Mouse (Mus musculus) G1E-ER4 (cell line): ENCODE measurements around the gene Kcnq1. TPM values are rescaled to one million over a fixed set of nuclear protein-coding genes. Genes with fewer than 3 reads are reported as not detected.

Source experiments
- GATA1 ChIP-seq: IDR thresholded peaks from one replicate; pipeline ENCODE4 v1.8.0; 2012; ENCODE audit warnings: low read length, inconsistent platforms
- polyA plus RNA-seq: library from polyadenylated mRNA; stranded (reverse); fragments of >175 nt; gene quantifications from 2 replicates; pipeline ENCODE4 v1.2.3, GENCODE M21; 2012

Gene Kcnq1
- polyA plus RNA-seq, 1 experiment = not detected

DNA sequence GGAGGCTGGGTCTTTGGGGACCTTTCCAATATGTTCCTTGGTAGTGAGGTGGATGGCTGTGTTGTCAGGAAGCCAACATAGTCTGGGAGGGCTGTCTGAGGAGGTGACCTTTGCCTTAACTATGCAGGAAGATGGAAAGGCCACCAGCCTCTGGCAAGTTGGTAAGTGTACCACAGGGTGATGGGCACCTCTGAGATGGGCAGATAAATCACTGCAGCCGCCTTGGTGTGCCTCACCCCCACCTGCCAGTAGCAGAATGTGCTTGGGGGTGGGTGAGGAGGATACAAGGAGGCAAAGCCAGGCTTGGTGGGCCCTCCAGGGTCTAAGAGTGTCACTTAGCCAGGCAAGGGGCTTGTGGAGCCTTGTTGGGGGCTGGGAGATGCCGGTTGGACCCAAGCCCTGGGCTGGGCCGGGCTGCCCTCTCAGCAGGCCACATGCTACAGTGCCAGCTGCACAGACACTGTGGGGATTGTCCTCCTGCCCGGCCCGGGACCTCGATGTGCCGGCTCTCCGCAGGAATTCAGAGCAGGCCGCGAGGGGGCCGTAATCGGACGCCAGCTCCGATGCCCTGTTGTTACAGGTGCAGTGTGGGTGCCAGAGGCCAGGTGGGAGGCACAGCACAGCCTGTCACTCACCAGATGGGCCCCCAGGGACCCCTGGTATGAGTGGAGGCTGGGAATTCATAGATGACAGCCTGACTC lies 223.1 kb downstream of the Kcnq1 start:
- no peak for TF ChIP-seq GATA1

DNA sequence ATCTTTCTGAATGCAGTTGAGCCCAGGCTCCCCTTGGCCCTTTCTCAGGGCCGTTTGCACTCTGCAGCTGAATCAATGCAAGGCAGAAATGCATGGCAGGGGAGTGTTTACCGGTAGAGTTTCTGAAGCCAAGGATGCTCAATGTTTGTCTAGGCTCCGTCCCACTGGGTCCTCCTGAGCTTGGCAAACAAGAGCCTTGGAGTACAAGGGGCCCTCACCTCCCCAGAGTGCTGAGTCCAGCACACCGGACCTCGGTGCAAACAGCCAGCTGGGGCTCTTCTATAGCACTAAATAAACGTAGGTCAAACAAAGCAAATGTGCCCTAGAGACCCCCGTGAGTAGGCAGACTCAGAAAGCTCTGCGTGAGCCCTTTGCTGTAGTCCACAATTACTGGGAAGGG lies 226.9 kb downstream of the Kcnq1 start:
- no peak for TF ChIP-seq GATA1

DNA sequence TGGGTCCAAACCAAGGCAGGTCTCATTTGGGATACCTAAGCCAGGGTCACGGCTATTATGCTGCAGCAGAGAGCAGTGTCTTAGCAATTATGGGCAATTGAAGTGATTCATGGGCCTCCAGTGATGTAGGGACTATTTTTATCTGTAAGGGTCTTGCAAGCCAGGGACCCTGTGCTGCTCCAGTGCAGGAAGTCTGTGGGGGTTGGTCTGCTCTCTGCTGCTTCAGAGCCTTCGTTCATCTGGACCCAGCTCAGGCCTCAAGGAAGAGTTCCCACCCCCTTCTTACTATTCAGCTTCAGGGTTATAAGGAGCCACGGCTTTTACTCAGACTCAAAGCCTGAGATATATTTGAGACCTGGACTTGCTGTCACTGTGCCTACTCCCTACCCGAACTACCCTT lies 227.4 kb downstream of the Kcnq1 start:
- TF ChIP-seq GATA1 = no peak

DNA sequence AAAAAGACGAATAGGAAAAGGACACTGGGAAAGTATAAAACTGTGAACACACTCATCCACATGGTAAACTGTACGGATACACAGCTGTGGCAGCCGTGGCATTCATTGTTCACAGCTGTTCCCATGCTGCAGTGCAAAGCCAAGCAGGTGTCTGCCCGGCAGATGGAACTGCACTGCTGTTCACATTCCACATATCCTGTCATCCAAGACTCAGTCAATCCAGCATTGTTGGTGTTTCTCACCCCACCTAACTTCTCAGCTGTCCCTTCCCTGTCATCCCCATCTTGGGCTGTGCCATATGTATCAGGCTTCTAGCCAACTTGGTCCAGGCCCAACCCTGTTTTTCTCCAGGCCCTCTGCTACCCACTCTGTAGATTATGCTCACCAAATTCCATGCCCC lies 232.5 kb downstream of the Kcnq1 start:
- no peak for TF ChIP-seq GATA1

DNA sequence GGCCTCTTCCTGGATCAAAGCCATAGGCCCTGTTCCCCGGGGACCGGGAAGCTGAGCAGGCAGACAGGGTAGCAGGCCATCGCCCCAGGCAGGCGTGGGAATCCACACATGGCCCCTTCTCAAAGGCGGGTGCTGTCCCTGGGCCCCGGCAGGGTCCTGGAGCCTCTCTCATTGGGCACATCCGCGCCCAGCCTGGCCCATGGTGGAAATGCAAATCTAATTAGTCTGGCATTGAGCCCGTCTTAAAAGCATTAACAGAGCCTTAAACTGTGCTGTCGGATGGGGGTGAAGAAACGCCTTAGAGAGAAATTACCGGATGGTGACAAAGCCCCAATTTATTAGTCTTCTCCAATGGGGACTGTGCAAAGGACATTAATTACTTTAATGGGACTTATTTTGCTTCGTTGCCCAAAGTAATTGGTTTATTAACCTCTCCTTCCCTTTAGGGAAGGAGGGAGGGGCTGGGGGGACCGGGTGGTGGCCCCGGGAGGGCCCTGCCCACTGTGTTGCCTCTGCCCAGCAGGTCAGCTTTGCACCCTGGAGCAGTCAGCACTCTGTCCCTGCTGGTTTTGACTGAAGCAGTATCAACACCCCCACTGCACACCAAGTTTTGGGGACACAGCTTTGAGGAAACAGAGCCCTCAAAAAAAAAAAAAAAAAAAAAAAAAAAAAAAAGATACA lies 234.6 kb downstream of the Kcnq1 start:
- no peak for TF ChIP-seq GATA1

DNA sequence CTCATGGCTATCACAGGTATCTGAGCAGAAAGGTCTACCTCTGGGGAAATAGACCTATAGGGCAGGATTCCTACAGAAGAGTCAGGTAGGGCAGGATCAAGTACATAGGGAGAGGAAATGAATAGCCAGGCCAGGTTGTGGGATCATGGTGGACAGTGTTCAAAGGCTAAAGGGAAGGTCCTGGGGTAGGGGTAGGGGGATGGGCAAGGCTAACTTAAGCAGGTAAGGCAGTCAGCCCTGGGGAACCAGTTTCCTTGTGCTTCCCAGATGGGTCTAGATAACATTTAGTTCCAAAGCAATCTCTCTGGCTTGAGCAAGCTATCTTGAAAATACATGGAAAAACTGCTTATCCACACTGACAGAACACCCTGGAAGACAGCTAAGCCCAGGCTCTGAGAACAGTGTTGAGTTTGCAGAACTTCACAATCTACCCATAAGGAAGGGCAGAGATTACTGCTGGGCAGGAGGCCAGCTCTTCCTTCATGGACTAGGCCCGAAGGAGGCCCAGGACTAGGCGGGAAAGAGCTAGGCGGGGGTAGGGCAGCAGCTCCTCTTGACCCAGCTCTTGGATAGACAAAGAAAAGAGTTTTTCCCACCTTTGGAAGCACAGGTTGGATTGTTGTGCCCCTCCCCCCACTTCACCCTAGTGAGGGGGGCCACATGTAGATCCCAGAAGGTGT lies 235.3 kb downstream of the Kcnq1 start:
- TF ChIP-seq GATA1 = no peak

DNA sequence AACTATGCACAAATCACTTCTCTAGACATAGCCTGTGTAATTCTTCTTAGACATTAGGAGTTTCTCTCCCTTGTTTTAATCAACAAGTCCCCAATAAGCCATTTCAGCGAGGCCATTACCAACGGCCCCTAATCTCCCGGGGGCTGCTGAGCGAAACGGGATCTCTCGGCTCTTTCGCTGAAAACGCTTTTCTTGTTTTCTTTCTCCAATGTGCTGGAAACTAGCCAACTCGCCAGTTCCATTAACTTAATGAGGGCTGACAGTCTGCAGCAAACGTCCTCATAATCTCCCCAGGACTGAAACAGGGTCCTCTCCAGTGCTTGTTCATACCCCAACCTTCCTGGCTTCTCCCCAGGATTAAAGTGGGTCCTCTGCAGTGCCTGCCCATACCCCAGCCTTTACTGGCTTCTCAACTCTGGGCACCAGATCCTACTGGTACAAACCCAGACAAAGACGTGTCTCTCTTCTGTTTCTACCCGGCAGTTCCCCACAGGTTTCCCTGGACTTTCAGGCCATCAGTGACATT lies 237.7 kb downstream of the Kcnq1 start:
- TF ChIP-seq GATA1 = no peak

DNA sequence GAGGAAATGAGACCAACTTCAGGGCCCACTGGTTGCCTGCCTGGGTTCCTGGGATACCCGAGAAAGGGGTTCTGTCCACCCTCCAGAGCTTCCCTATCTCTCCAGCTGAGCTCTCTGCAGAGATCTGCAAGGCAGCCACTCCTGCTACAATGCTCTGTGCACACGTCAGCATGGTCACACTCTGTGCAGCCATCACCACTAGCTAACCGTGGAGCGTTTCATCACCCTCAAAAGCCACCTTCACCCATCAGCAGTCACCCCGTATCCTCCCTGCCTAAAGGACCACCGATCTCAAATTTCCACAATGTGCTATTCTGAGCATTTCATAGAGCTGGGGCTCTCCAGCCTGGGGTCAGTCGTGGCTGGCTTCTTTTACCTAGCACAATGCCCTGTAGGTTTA lies 243.1 kb downstream of the Kcnq1 start:
- no peak for TF ChIP-seq GATA1

DNA sequence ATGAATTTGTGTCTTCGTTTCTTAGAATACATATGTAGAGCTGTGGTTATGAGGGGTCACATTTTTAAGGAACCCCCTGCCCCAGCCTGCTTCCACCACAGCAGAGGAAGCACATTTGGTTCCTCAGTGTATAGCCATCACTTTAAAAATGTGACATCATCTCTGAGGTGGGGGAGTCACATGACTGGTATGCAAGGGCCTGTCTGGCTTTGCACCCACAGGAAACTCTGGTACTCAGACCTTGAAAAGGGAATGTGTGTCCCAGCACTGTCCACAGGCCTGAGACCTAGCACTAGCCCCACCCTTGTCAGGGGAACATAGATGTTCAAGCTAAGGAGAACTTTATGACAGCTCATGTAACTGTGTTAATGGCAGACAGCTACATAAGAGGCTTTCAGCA lies 243.7 kb downstream of the Kcnq1 start:
- TF ChIP-seq GATA1 = no peak

DNA sequence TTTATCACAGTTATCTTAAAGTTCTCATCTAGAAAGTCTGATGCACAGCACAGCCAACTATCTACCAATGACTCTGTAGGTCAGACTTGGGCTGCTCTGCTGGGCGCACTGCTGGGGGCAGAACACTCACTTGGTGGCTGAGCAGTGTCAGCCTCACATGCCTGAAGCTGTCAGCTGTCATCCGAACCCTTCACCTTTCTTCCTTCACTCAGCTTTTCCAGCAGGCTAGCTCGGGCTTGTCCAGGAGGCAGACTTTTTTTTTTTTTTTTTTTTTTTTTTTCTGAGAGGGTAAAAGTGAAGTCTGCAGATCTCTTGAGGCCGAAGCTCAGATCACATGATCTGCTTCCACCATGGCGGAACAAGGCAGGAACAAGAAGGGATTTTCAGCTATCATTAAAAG lies 249.7 kb downstream of the Kcnq1 start:
- no peak for TF ChIP-seq GATA1

DNA sequence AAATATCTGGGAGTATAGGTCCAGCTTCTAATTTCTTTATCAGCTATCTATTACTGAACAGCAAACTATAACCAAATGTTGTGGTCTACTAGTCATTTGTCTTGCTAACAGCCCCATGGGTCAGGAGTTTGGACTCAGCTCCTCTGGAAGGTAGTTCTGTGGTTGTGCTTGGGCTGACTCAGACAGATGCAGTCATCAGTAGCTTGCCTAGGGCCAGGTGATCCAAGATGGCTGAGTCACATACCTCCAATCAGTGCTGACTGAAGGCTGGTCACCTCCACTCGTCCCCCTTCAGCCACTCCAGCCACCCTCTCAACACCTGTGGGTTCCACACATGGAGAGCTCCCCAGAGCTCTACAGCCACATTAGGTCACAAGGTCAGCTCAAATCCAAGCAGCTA lies 250.9 kb downstream of the Kcnq1 start:
- TF ChIP-seq GATA1 = no peak

DNA sequence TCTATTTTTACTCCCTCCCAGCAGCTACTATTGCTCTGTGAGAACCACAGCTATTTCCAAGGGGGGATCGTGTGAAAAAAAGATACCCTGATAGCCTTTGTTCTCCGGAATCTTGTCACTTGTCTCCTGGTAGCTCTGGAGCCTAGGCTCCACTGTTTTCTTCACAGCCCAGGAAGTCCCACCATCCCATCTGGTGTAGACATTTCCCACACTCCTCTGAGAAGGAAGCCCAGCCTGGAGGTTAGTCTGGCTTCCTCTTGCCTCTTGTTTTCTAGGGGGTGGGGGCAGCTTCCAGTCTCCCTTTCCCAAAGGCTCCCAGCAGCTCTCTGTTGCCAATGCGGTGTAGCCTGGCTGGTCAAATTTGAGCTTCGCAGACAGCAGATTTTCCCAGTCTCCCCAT lies 251.7 kb downstream of the Kcnq1 start:
- no peak for TF ChIP-seq GATA1

DNA sequence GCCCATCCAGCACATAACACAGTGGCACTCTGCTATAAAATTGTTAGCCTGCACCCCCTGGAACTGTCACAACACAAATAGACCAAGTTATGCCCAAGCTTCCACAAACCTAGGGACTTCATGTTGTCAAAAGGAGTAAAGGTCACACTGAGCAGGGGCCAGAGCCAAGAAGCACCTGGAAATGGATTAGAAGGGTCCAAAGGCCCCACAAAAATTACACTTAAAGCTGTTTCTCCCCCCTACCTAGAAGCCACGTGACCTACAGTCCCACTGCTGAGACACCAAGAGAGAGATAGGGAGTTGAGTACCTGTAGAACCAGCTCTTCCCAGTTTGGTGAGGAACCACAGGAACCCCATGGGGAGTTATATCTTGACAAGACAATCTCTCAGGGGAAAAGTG lies 253.6 kb downstream of the Kcnq1 start:
- no peak for TF ChIP-seq GATA1

DNA sequence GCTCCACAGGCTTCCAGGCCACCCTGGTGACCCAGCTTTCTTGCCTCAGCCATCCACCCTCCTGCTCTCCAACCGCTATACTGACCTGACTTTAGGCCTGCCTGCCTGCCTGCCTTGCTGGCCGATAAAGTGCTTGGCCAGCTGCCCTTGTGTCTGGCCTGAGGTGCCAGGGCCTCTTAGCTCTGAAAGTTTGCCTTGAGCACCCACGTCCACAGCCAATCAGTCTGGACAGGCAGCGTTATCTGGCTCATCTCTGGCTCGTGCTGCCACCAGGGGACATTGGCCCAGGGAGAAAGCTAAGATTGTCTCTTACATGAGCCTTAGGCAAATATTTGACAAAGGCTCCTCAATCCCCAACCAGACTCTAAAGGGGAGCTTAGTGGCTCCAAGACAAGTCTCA lies 254.6 kb downstream of the Kcnq1 start:
- no peak for TF ChIP-seq GATA1

DNA sequence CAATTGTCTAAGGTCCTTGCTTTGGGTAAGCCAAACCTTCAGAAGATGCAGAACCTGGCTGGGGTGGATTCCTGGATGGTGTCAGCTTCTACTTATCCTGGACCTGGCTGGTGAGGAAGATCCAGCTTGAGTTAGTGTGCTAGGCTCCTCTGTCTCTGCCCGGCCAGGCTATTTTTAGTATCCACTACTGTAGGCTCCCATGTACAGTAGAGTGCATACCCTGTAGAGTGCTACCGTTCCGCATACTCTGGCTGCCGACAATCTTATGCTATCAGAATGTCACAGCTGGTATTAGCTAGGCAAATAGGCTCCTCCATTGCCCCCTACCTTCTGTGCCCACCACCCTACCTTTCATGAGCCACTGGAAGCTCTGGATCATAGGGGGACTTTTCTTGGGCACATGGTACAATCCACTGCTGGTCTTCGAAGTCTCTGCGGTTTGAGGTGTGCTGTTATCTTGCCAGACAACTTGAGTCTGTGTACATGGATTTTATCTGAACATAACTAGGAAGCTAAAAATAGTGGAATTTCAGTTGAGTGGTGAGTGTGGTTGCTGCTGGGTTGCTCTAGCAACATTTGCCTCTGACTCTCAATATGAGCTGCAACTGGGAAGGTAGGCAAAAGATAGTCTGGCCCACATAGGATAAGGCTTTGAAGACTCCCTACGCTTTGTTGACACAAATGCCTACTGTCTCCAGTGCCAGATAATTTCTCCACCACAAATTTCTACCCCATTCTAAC lies 258.1 kb downstream of the Kcnq1 start:
- TF ChIP-seq GATA1 = no peak

DNA sequence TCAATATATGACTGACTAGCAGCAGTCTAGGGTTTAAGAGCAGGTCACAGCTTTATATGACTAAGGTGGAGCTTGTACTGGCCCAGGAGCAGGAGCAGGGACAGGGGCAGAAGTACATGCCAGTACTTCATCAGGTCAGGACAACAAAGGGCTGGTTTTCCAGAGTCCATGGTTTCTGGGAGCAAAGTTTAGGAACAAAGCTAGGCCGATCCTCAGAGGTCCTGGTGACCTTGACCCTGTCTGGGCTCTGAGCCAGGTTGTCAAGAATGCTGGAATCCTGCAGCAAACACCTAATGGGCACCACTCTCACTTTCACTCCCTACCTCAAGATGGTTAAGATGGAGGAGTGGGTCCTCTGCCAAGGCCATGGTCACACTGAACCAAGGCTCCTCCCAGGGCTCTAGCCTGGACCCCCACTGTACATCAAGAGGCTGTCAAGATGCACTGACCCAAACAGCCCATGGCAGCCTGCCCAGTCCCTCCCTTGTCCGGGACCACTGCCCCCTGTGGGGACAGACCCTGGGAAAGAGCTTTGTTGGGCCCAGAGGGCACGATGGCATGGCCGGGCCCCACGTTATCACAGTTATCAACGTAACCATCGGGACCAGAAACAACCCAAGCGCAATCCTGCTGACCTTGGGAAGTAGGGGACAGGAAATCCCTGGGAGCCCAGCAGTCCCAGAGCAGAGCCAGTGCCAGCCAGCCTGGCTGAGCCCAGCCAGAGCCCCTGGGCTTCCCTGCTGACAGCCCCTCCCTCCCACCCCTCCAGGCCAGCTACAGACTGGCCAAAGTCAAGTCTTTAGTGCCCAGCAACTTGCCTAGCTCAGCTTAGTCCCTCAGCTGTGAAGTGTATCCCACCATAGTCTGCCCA lies 259.0 kb downstream of the Kcnq1 start:
- TF ChIP-seq GATA1 = no peak
